ENCODE assay signal across 20 mouse cellular contexts in genomic region chr2:106038286-106038685, GRCm38 (mm10). TPM values are rescaled to one million over a fixed set of nuclear protein-coding genes. Genes with fewer than 3 reads are reported as not detected.
DNase-seq lines count a peak whose midpoint lies in the region; ATAC-seq and TF ChIP-seq lines count a peak whose summit lies in the region.
"Had no signal": no experiment of that assay in that cellular context is flagged by ENCODE, and none has a peak within 500 bp of the region (broad histone marks: within the 10 kb centered on the region; RNA-seq: fewer than 3 reads in every experiment).

No protein-coding gene starts in this region.

- no peaks in the 10 kb centered on the region for H3K9me3 ChIP-seq in midbrain, postnatal 0 days (ENCODE audit: low read length)
- no peaks in the 10 kb centered on the region for H3K9me3 ChIP-seq in midbrain, embryonic 11.5 days (ENCODE audit: control insufficient read depth, low read length)
- H3K9me3 ChIP-seq: embryonic facial prominence, embryonic 15.5 days; forebrain, embryonic 12.5 days; G1E; heart, embryonic 12.5 days; limb, embryonic 13.5 days; midbrain, embryonic 15.5 days; neural tube, embryonic 12.5 days had no signal

- DNase-seq in frontal cortex, postnatal 25 days (ENCODE audit: low spot score in 2 of 2) = no peak
- DNase-seq in midbrain, postnatal 0 days (ENCODE audit: low spot score) = peak; percentile 41
- no peak for DNase-seq in midbrain, embryonic 11.5 days (ENCODE audit: low spot score, missing footprints)
- peak; percentile 50 to 51 for DNase-seq in layer of hippocampus, adult 8-10 months (ENCODE audit: low spot score in 2 of 2)
- DNase-seq in mesoderm, embryonic 11.5 days (ENCODE audit: low read depth, low spot score) = peak; percentile 43
- DNase-seq in thymus, postnatal 0 days (ENCODE audit: low spot score) = no peak
- DNase-seq in adrenal gland, postnatal 4 days (ENCODE audit: low spot score in 2 of 2) = no peak
- DNase-seq: cerebellum, adult 8-10 months; gastrocnemius, postnatal 36 days; heart, postnatal 4 days; thymus, adult 2 months had no signal

- H3K4me3 ChIP-seq in midbrain, postnatal 0 days (ENCODE audit: low read depth, low read length) = no peak overlapping the region
- H3K4me3 ChIP-seq in midbrain, embryonic 11.5 days (ENCODE audit: low read depth, low read length) = no peak overlapping the region
- H3K4me3 ChIP-seq: embryonic facial prominence, embryonic 15.5 days; forebrain, embryonic 12.5 days; heart, embryonic 12.5 days; limb, embryonic 13.5 days; midbrain, embryonic 15.5 days; neural tube, embryonic 12.5 days had no signal

- no peaks in the 10 kb centered on the region for H3K27me3 ChIP-seq in midbrain, postnatal 0 days (ENCODE audit: insufficient read depth, low read length)
- H3K27me3 ChIP-seq in midbrain, embryonic 11.5 days (ENCODE audit: control insufficient read depth, insufficient read depth, low read length) = no peaks in the 10 kb centered on the region
- H3K27me3 ChIP-seq: embryonic facial prominence, embryonic 15.5 days; heart, embryonic 12.5 days; limb, embryonic 13.5 days; midbrain, embryonic 15.5 days had no signal

- no peaks in the 10 kb centered on the region for H3K36me3 ChIP-seq in midbrain, postnatal 0 days (ENCODE audit: insufficient read depth, low read length)
- no peaks in the 10 kb centered on the region for H3K36me3 ChIP-seq in midbrain, embryonic 11.5 days (ENCODE audit: control insufficient read depth, insufficient read depth, low read length)
- H3K36me3 ChIP-seq: embryonic facial prominence, embryonic 15.5 days; forebrain, embryonic 12.5 days; G1E; heart, embryonic 12.5 days; limb, embryonic 13.5 days; midbrain, embryonic 15.5 days; neural tube, embryonic 12.5 days had no signal

- peak; percentile 41 for ATAC-seq in frontal cortex, adult (ENCODE audit: low TSS enrichment)
- no peak for ATAC-seq in midbrain, postnatal 0 days (ENCODE audit: low FRiP score)
- no peak for ATAC-seq in midbrain, embryonic 11.5 days (ENCODE audit: low FRiP score)
- ATAC-seq: intestine, embryonic 16.5 days; midbrain, embryonic 15.5 days had no signal

- H3K27ac ChIP-seq in midbrain, postnatal 0 days (ENCODE audit: low read depth, low read length) = no peak overlapping the region
- H3K27ac ChIP-seq in midbrain, embryonic 11.5 days (ENCODE audit: low read depth, low read length) = no peak overlapping the region
- H3K27ac ChIP-seq: embryonic facial prominence, embryonic 15.5 days; forebrain, embryonic 12.5 days; limb, embryonic 13.5 days; midbrain, embryonic 15.5 days; neural tube, embryonic 12.5 days had no signal

- whole genome bisulfite sequencing in midbrain, postnatal 0 days = 48% methylated on average over 4 of the region's 4 CpGs
- WGBS in midbrain, embryonic 11.5 days = 73% methylated on average over 4 of the region's 4 CpGs

- no peak for TF ChIP-seq CTCF in midbrain, postnatal 0 days (IDR thresholded peaks at IDR 0.05)

- H3K4me2 ChIP-seq in midbrain, postnatal 0 days (ENCODE audit: low read depth, low read length, poor library complexity, severe bottlenecking) = no peak overlapping the region
- H3K4me2 ChIP-seq in midbrain, embryonic 11.5 days = no peak overlapping the region
- H3K4me2 ChIP-seq: embryonic facial prominence, embryonic 15.5 days; forebrain, embryonic 12.5 days; heart, embryonic 12.5 days; limb, embryonic 13.5 days; midbrain, embryonic 15.5 days; neural tube, embryonic 12.5 days had no signal

- H3K4me1 ChIP-seq in midbrain, postnatal 0 days (ENCODE audit: insufficient read depth, low read length) = no peaks in the 10 kb centered on the region
- peaks cover 2% of the 10 kb centered on the region; the same call in 1 of the 2 replicates for H3K4me1 ChIP-seq in midbrain, embryonic 11.5 days (ENCODE audit: control insufficient read depth, insufficient read depth, low read length)
- H3K4me1 ChIP-seq: embryonic facial prominence, embryonic 15.5 days; forebrain, embryonic 12.5 days; heart, embryonic 12.5 days; limb, embryonic 13.5 days; midbrain, embryonic 15.5 days; neural tube, embryonic 12.5 days had no signal

- H3K9ac ChIP-seq in midbrain, postnatal 0 days (replicated peaks; ENCODE audit: low read length, poor library complexity, severe bottlenecking) = no peak overlapping the region
- no peak overlapping the region for H3K9ac ChIP-seq in midbrain, embryonic 11.5 days (ENCODE audit: low read length)
- H3K9ac ChIP-seq: embryonic facial prominence, embryonic 15.5 days; forebrain, embryonic 12.5 days; heart, embryonic 12.5 days; limb, embryonic 13.5 days; midbrain, embryonic 15.5 days; neural tube, embryonic 12.5 days had no signal

RNA-seq across cellular contexts. Expression of gene Dnajc24, which starts 34.9 kb away (rescaled TPM):
- total RNA-seq in midbrain, postnatal 0 days (2014; rRNA removed) = 8.7 and 28.3 TPM in 2 replicates
- 19.7 and 23.0 TPM in 2 replicates for polyA plus RNA-seq in midbrain, postnatal 0 days (2015; fragmentation: Nextera tagmentation; extraction: Ambion mirVana)
- polyA plus RNA-seq in midbrain, embryonic 11.5 days (2014; fragmentation: Nextera tagmentation; extraction: Ambion mirVana) = 47.7 and 55.4 TPM in 2 replicates
- total RNA-seq in layer of hippocampus, adult 8-10 months (2022) = 10 to 100 TPM; 24.4 to 26.5 (median 26.3) TPM
- 58.6 and 58.7 TPM in 2 replicates for polyA plus RNA-seq in thymus, postnatal 0 days (2015; fragmentation: Nextera tagmentation; extraction: Ambion mirVana)
- 10 to 100 TPM; 36.9 TPM for total RNA-seq in adrenal gland, postnatal 4 days (2021)

Comparison
In these comparisons a context has a peak if more than half of its experiments do, and no peak if none do; other contexts are left out.
1. DNase-seq: peak in midbrain, postnatal 0 days (single experiment), layer of hippocampus, adult 8-10 months (2 of 2) and mesoderm, embryonic 11.5 days (single experiment); none in frontal cortex, postnatal 25 days (0 of 2), midbrain, embryonic 11.5 days (single experiment), thymus, postnatal 0 days (single experiment) and adrenal gland, postnatal 4 days (0 of 2).